Mouse (Mus musculus) yolk sac, embryonic 10.5 days (tissue): ENCODE results near the gene Atp8b4.

Experiments
- DNase-seq: peaks from one replicate; pipeline ENCODE4 v3.0.0-alpha.2; 2017; ENCODE audit warnings: low spot score

Gene Atp8b4

GRCm38 (mm10) chr2:126434305-126434704, 66.2 kb downstream of the Atp8b4 start:
- DNase-seq: no peak

- DNase-seq: no peak
Measured at GRCm38 (mm10) chr2:126432481-126433066, 67.9 kb downstream of the Atp8b4 start.

GRCm38 (mm10) chr2:126429282-126429681, 71.2 kb downstream of the Atp8b4 start:
- DNase-seq: peak; percentile 33

- no peak for DNase-seq
Measured at GRCm38 (mm10) chr2:126425223-126425622, 75.3 kb downstream of the Atp8b4 start.

- no peak for DNase-seq
Measured at GRCm38 (mm10) chr2:126424714-126425113, 75.8 kb downstream of the Atp8b4 start.

- no peak for DNase-seq
Measured at GRCm38 (mm10) chr2:126420901-126421300, 79.6 kb downstream of the Atp8b4 start.

- no peak for DNase-seq
Measured at GRCm38 (mm10) chr2:126418916-126419315, 81.6 kb downstream of the Atp8b4 start.

GRCm38 (mm10) chr2:126416772-126417171, 83.7 kb downstream of the Atp8b4 start:
- no peak for DNase-seq

GRCm38 (mm10) chr2:126415981-126416380, 84.5 kb downstream of the Atp8b4 start:
- DNase-seq: no peak

- DNase-seq: no peak
Measured at GRCm38 (mm10) chr2:126412759-126413158, 87.7 kb downstream of the Atp8b4 start.

GRCm38 (mm10) chr2:126399454-126399853, 101.0 kb downstream of the Atp8b4 start:
- no peak for DNase-seq

GRCm38 (mm10) chr2:126399017-126399416, 101.5 kb downstream of the Atp8b4 start:
- no peak for DNase-seq

- DNase-seq: no peak
Measured at GRCm38 (mm10) chr2:126398216-126398615, 102.3 kb downstream of the Atp8b4 start.

- DNase-seq: no peak
Measured at GRCm38 (mm10) chr2:126397513-126397912, 103.0 kb downstream of the Atp8b4 start.

GRCm38 (mm10) chr2:126394924-126395323, 105.5 kb downstream of the Atp8b4 start:
- no peak for DNase-seq

GRCm38 (mm10) chr2:126387458-126388037, 112.9 kb downstream of the Atp8b4 start:
- DNase-seq: no peak

GRCm38 (mm10) chr2:126386056-126386455, 114.4 kb downstream of the Atp8b4 start:
- no peak for DNase-seq

- DNase-seq: no peak
Measured at GRCm38 (mm10) chr2:126380300-126380699, 120.2 kb downstream of the Atp8b4 start.

- no peak for DNase-seq
Measured at GRCm38 (mm10) chr2:126371634-126372033, 128.8 kb downstream of the Atp8b4 start.

- DNase-seq: no peak
Measured at GRCm38 (mm10) chr2:126369815-126370214, 130.7 kb downstream of the Atp8b4 start.

GRCm38 (mm10) chr2:126363745-126364725, 136.4 kb downstream of the Atp8b4 start:
- no peak for DNase-seq

- DNase-seq: peak; percentile 59
Measured at GRCm38 (mm10) chr2:126363050-126363744, 137.3 kb downstream of the Atp8b4 start.
